Mouse (Mus musculus): ENCODE data around the gene Gm17455.

- TF ChIP-seq EP300 (IDR thresholded peaks at IDR 0.05) (no peak), CTCF (IDR thresholded peaks at IDR 0.05) (no peak)
These were observed 45.6 kb upstream of the Gm17455 start for GRCm38 (mm10) chr10:60354003-60354325.

Data from lung, postnatal 0 days (tissue).